ENCODE assay signal across 8 mouse cellular contexts in genomic region chr17:24960135-24960851, GRCm38 (mm10). TPM values are rescaled to one million over a fixed set of nuclear protein-coding genes. Genes with fewer than 3 reads are reported as not detected.
DNase-seq lines count a peak whose midpoint lies in the region; ATAC-seq and TF ChIP-seq lines count a peak whose summit lies in the region.

Gene Jpt2, minus strand, starts transcription at chr17:24960689.

- peak within 1 kb of the TSS; percentile 78 for H3K27ac ChIP-seq in forebrain, embryonic 14.5 days (ENCODE audit: low read depth, low read length)
- peak within 1 kb of the TSS; percentile 50; the same call in 1 of the 2 replicates for H3K27ac ChIP-seq in layer of hippocampus, adult 2 months
- peak within 1 kb of the TSS; percentile 91 for H3K27ac ChIP-seq in neural tube, embryonic 15.5 days (replicated peaks)

- intact Hi-C loops in heart, postnatal 36 days (cut with DNase I): loop anchor here (2.0 kb wide), 2 partner anchors 23 to 55 kb away; partner anchors contain the start of genes Cramp1l and Mapk8ip3

- under 1% methylated on average over 56 of the region's 59 CpGs for WGBS in forebrain, embryonic 14.5 days
- whole genome bisulfite sequencing in lung, adult 2 months: under 1% methylated on average over 59 of the region's 59 CpGs
- under 1% methylated on average over 59 of the region's 59 CpGs for WGBS in neural tube, embryonic 15.5 days

- no peak for TF ChIP-seq CTCF in G1E (IDR thresholded peaks at IDR 0.05; ENCODE audit: low read depth, low read length)
- peak; percentile 70 for TF ChIP-seq CTCF in layer of hippocampus, adult 2 months (conservative IDR thresholded peaks at IDR 0.05)
- TF ChIP-seq CTCF in lung, adult 2 months (IDR thresholded peaks at IDR 0.05; ENCODE audit: insufficient read depth, low read length): no peak

- H3K9ac ChIP-seq in forebrain, embryonic 14.5 days (ENCODE audit: low read length): peak within 1 kb of the TSS; percentile 83
- peak within 1 kb of the TSS; percentile 82 for H3K9ac ChIP-seq in neural tube, embryonic 15.5 days (replicated peaks)

- TF ChIP-seq POLR2A in lung, adult 2 months (IDR thresholded peaks at IDR 0.05; ENCODE audit: borderline replicate concordance, extremely low read depth, low read depth, low read length): no peak

- H3K27me3 ChIP-seq in G1E (ENCODE audit: insufficient read depth, low read length): no peaks in the 10 kb centered on the region
- H3K27me3 ChIP-seq in forebrain, embryonic 14.5 days (replicated peaks; ENCODE audit: control insufficient read depth, insufficient read depth, low read length): no peaks in the 10 kb centered on the region
- no peaks in the 10 kb centered on the region for H3K27me3 ChIP-seq in neural tube, embryonic 15.5 days (replicated peaks)

- H3K4me2 ChIP-seq in forebrain, embryonic 14.5 days (ENCODE audit: low read length): peak within 1 kb of the TSS; percentile 83
- H3K4me2 ChIP-seq in neural tube, embryonic 15.5 days: peak within 1 kb of the TSS; percentile 76

- peak within 1 kb of the TSS; percentile 95 for H3K4me3 ChIP-seq in G1E (ENCODE audit: low read depth, low read length)
- H3K4me3 ChIP-seq in forebrain, embryonic 14.5 days (ENCODE audit: low read depth, low read length): peak within 1 kb of the TSS; percentile 84
- peak within 1 kb of the TSS; percentile 66 for H3K4me3 ChIP-seq in layer of hippocampus, adult 2 months
- peak within 1 kb of the TSS; percentile 83 for H3K4me3 ChIP-seq in lung, adult 2 months (replicated peaks; ENCODE audit: extremely low read depth, low read depth, low read length)
- peak within 1 kb of the TSS; percentile 98 for H3K4me3 ChIP-seq in neural tube, embryonic 15.5 days (replicated peaks)

- peaks cover 24% of the 10 kb centered on the region for H3K4me1 ChIP-seq in G1E (ENCODE audit: insufficient read depth, low read depth, low read length)
- peaks cover 12% of the 10 kb centered on the region for H3K4me1 ChIP-seq in forebrain, embryonic 14.5 days (ENCODE audit: control insufficient read depth, insufficient read depth, low read length)
- H3K4me1 ChIP-seq in lung, adult 2 months (ENCODE audit: control insufficient read depth, insufficient read depth, low read length): peaks cover 4% of the 10 kb centered on the region; the same call in 1 of the 2 replicates
- peaks cover 18% of the 10 kb centered on the region for H3K4me1 ChIP-seq in neural tube, embryonic 15.5 days

- H3K36me3 ChIP-seq in G1E (replicated peaks): peaks cover 71% of the 10 kb centered on the region
- H3K36me3 ChIP-seq in forebrain, embryonic 14.5 days (ENCODE audit: control insufficient read depth, insufficient read depth, low read length): peaks cover 54% of the 10 kb centered on the region
- peaks cover 46% of the 10 kb centered on the region for H3K36me3 ChIP-seq in neural tube, embryonic 15.5 days

- DNase-seq in G1E (ENCODE audit: low spot score): peak; percentile 100
- DNase-seq in cerebellum, adult 11 months: peak; percentile 97
- peak; percentile 99 for DNase-seq in forebrain, embryonic 14.5 days (ENCODE audit: low spot score)
- peak; percentile 94 to 96 for DNase-seq in heart, postnatal 36 days
- peak; percentile 97 to 98 for DNase-seq in layer of hippocampus, adult 2 months (ENCODE audit: low spot score in 2 of 2)
- peak; percentile 95 for DNase-seq in lung, adult 2 months
- DNase-seq in testis, postnatal 10 days (ENCODE audit: low spot score): peak; percentile 98

- peak; percentile 98 for ATAC-seq in G1E (ENCODE audit: extremely low read depth, insufficient number of reproducible peaks, low FRiP score, poor library complexity, severe bottlenecking)
- ATAC-seq in forebrain, embryonic 14.5 days: peak; percentile 100
- peak; percentile 100 for ATAC-seq in neural tube, embryonic 15.5 days (ENCODE audit: low FRiP score)

- H3K9me3 ChIP-seq in G1E (replicated peaks): no peaks in the 10 kb centered on the region
- H3K9me3 ChIP-seq in forebrain, embryonic 14.5 days (replicated peaks; ENCODE audit: control insufficient read depth, low read length): no peaks in the 10 kb centered on the region
- H3K9me3 ChIP-seq in neural tube, embryonic 15.5 days (replicated peaks): no peaks in the 10 kb centered on the region

RNA-seq across cellular contexts. Expression of gene Jpt2, which starts in this region (rescaled TPM):
- total RNA-seq in G1E (2014; fragmentation: Nextera tagmentation) (79.9 and 83.5 TPM in 2 replicates), G1E (2017) (71.2 and 72.3 TPM in 2 replicates)
- 25.9 and 28.8 TPM in 2 replicates for polyA plus RNA-seq in G1E (2012)
- 73.4 and 81.1 TPM in 2 replicates for polyA plus RNA-seq in forebrain, embryonic 14.5 days (2014; fragmentation: Nextera tagmentation; extraction: Ambion mirVana)
- 1 to 10 TPM; 6.4 to 7.9 TPM for total RNA-seq in heart, postnatal 36 days (2021)
- total RNA-seq in layer of hippocampus, adult 2 months (2021): 1 to 10 TPM; 4.4 to 6.1 TPM
- 6.1 and 10.2 TPM in 2 replicates for polyA plus RNA-seq in lung, adult 2 months (2012; rRNA removed)
- 81.4 and 102 TPM in 2 replicates for polyA plus RNA-seq in neural tube, embryonic 15.5 days (2015; fragmentation: Nextera tagmentation; extraction: Ambion mirVana)

Comparison
In these comparisons a context has a peak if more than half of its experiments do, and no peak if none do; other contexts are left out.
1. Peak in every context shown above with its lines: DNase-seq, ATAC-seq, H3K4me3 ChIP-seq and H3K27ac ChIP-seq.
2. RNA of gene Jpt2 (total RNA-seq): 71.2 to 83.5 TPM in G1E; 6.4 to 7.9 TPM in heart, postnatal 36 days and 4.4 to 6.1 TPM in layer of hippocampus, adult 2 months; every median in the first group is over 4 times any median in the second.